Mouse (Mus musculus): ENCODE measurements at regions not wholly inside any gene's neighbourhood (a gene's known extent, or its start where the extent isn't known, plus 50 kb on each side); places are given as distances from the start of the nearest gene placed in this dataset.

GRCm38 (mm10) chr8:109410531-109410930 lies 83.3 kb upstream of the Pmfbp1 start:
- DNase-seq (ENCODE audit: low spot score), result no peak

GRCm38 (mm10) chr8:109413386-109413785 lies 80.4 kb upstream of the Pmfbp1 start:
- DNase-seq (ENCODE audit: low spot score), result no peak

- DNase-seq (ENCODE audit: low spot score), result no peak
These were observed 78.5 kb upstream of the Pmfbp1 start for GRCm38 (mm10) chr8:109415315-109415714.

- DNase-seq (ENCODE audit: low spot score), result no peak
These were observed 77.9 kb upstream of the Pmfbp1 start for GRCm38 (mm10) chr8:109415906-109416305.

GRCm38 (mm10) chr8:109416327-109417100 lies 77.3 kb upstream of the Pmfbp1 start:
- DNase-seq (ENCODE audit: low spot score), result no peak

GRCm38 (mm10) chr8:109417222-109417621 lies 76.6 kb upstream of the Pmfbp1 start:
- DNase-seq (ENCODE audit: low spot score), result no peak

GRCm38 (mm10) chr8:109417971-109418370 lies 75.9 kb upstream of the Pmfbp1 start:
- DNase-seq (ENCODE audit: low spot score), result no peak

- DNase-seq (ENCODE audit: low spot score), result no peak
These were observed 74.7 kb upstream of the Pmfbp1 start for GRCm38 (mm10) chr8:109419029-109419596.

- DNase-seq (ENCODE audit: low spot score), result no peak
These were observed 69.8 kb upstream of the Pmfbp1 start for GRCm38 (mm10) chr8:109424004-109424403.

GRCm38 (mm10) chr8:109428551-109428950 lies 65.3 kb upstream of the Pmfbp1 start:
- no peak for DNase-seq (ENCODE audit: low spot score)

- DNase-seq (ENCODE audit: low spot score), result no peak
These were observed 59.3 kb upstream of the Pmfbp1 start for GRCm38 (mm10) chr8:109434538-109434937.

GRCm38 (mm10) chr8:109436056-109436455 lies 57.8 kb upstream of the Pmfbp1 start:
- DNase-seq (ENCODE audit: low spot score), result no peak

GRCm38 (mm10) chr8:109436830-109437567 lies 56.8 kb upstream of the Pmfbp1 start:
- no peak for DNase-seq (ENCODE audit: low spot score)

GRCm38 (mm10) chr8:109438531-109438930 lies 55.3 kb upstream of the Pmfbp1 start:
- no peak for DNase-seq (ENCODE audit: low spot score)
